Mouse (Mus musculus): ENCODE results near the gene Snap91. TPM values are rescaled to one million over a fixed set of nuclear protein-coding genes. Genes with fewer than 3 reads are reported as not detected.

Snap91 gene
- total RNA-seq (2014; rRNA removed) (225 and 247 TPM in 2 replicates), polyA plus RNA-seq (2015; fragmentation: Nextera tagmentation; extraction: Ambion mirVana) (158 and 161 TPM in 2 replicates)

- ATAC-seq (ENCODE audit: low FRiP score) = peak; percentile 95
- peak; percentile 94 for DNase-seq (ENCODE audit: low spot score)
- peak within 1 kb of the TSS; percentile 95 for H3K27ac ChIP-seq (ENCODE audit: low read depth, low read length)
- no peaks in the 10 kb centered on the region for H3K36me3 ChIP-seq (ENCODE audit: insufficient read depth, low read length)
- H3K4me3 ChIP-seq (ENCODE audit: low read depth, low read length) = peak within 1 kb of the TSS; percentile 92
- H3K4me2 ChIP-seq (ENCODE audit: low read depth, low read length, poor library complexity, severe bottlenecking) = peak within 1 kb of the TSS; percentile 77
- H3K9me3 ChIP-seq (ENCODE audit: low read length) = no peaks in the 10 kb centered on the region
- H3K4me1 ChIP-seq (ENCODE audit: insufficient read depth, low read length) = peaks cover 10% of the 10 kb centered on the region
- TF ChIP-seq CTCF (IDR thresholded peaks at IDR 0.05) = 0 out of 2 replicates have a peak, but pooled peaks have one; percentile 25
- WGBS = under 1% methylated on average over 88 of the region's 104 CpGs
- peak within 1 kb of the TSS; percentile 90 for H3K9ac ChIP-seq (replicated peaks; ENCODE audit: low read length, poor library complexity, severe bottlenecking)
- H3K27me3 ChIP-seq (ENCODE audit: insufficient read depth, low read length) = no peaks in the 10 kb centered on the region
Measured at GRCm38 (mm10) chr9:86880113-86880972, at the start of gene Snap91. TSS of gene Snap91 (minus strand) at chr9:86880654.

GRCm38 (mm10) chr9:86926519-86926918 is 46.1 kb upstream of the Snap91 start:
- Histone ChIP-seq H3K9me3 (ENCODE audit: low read length) (no peaks in the 10 kb centered on the region), H3K9ac (replicated peaks; ENCODE audit: low read length, poor library complexity, severe bottlenecking) (no peak overlapping the region), H3K4me2 (ENCODE audit: low read depth, low read length, poor library complexity, severe bottlenecking) (no peak overlapping the region), H3K4me1 (ENCODE audit: insufficient read depth, low read length) (no peaks in the 10 kb centered on the region), H3K27ac (ENCODE audit: low read depth, low read length) (no peak overlapping the region), H3K36me3 (ENCODE audit: insufficient read depth, low read length) (no peaks in the 10 kb centered on the region), H3K4me3 (ENCODE audit: low read depth, low read length) (no peak overlapping the region), H3K27me3 (ENCODE audit: insufficient read depth, low read length) (no peaks in the 10 kb centered on the region)
- DNase-seq (ENCODE audit: low spot score) (no peak), ATAC-seq (ENCODE audit: low FRiP score) (no peak)
- no peak for TF ChIP-seq CTCF (IDR thresholded peaks at IDR 0.05)
- 66% methylated on average over 5 of the region's 5 CpGs for WGBS

- Histone ChIP-seq H3K9ac (replicated peaks; ENCODE audit: low read length, poor library complexity, severe bottlenecking) (no peak overlapping the region), H3K27ac (ENCODE audit: low read depth, low read length) (no peak overlapping the region), H3K36me3 (ENCODE audit: insufficient read depth, low read length) (no peaks in the 10 kb centered on the region), H3K27me3 (ENCODE audit: insufficient read depth, low read length) (no peaks in the 10 kb centered on the region), H3K9me3 (ENCODE audit: low read length) (no peaks in the 10 kb centered on the region), H3K4me3 (ENCODE audit: low read depth, low read length) (no peak overlapping the region), H3K4me1 (ENCODE audit: insufficient read depth, low read length) (no peaks in the 10 kb centered on the region), H3K4me2 (ENCODE audit: low read depth, low read length, poor library complexity, severe bottlenecking) (no peak overlapping the region)
- whole genome bisulfite sequencing = 75% methylated on average over 6 of the region's 6 CpGs
- TF ChIP-seq CTCF (IDR thresholded peaks at IDR 0.05) = no peak
- DNase-seq (ENCODE audit: low spot score) (no peak), ATAC-seq (ENCODE audit: low FRiP score) (no peak)
Measured at GRCm38 (mm10) chr9:86925688-86926087, 45.2 kb upstream of the Snap91 start.

- no peak for ATAC-seq (ENCODE audit: low FRiP score)
- H3K9me3 ChIP-seq (ENCODE audit: low read length) = no peaks in the 10 kb centered on the region
- H3K4me2 ChIP-seq (ENCODE audit: low read depth, low read length, poor library complexity, severe bottlenecking) = no peak overlapping the region
- H3K36me3 ChIP-seq (ENCODE audit: insufficient read depth, low read length) = no peaks in the 10 kb centered on the region
- no peak overlapping the region for H3K9ac ChIP-seq (replicated peaks; ENCODE audit: low read length, poor library complexity, severe bottlenecking)
- H3K27me3 ChIP-seq (ENCODE audit: insufficient read depth, low read length) = no peaks in the 10 kb centered on the region
- no peaks in the 10 kb centered on the region for H3K4me1 ChIP-seq (ENCODE audit: insufficient read depth, low read length)
- TF ChIP-seq CTCF (IDR thresholded peaks at IDR 0.05) = no peak
- H3K27ac ChIP-seq (ENCODE audit: low read depth, low read length) = no peak overlapping the region
- DNase-seq (ENCODE audit: low spot score) = no peak
- WGBS = 60% methylated on average over 3 of the region's 3 CpGs
- no peak overlapping the region for H3K4me3 ChIP-seq (ENCODE audit: low read depth, low read length)
Measured at GRCm38 (mm10) chr9:86922430-86922829, 42.0 kb upstream of the Snap91 start.

- ATAC-seq (ENCODE audit: low FRiP score) (no peak), DNase-seq (ENCODE audit: low spot score) (no peak)
- Histone ChIP-seq H3K4me2 (ENCODE audit: low read depth, low read length, poor library complexity, severe bottlenecking) (no peak overlapping the region), H3K9ac (replicated peaks; ENCODE audit: low read length, poor library complexity, severe bottlenecking) (no peak overlapping the region), H3K4me1 (ENCODE audit: insufficient read depth, low read length) (no peaks in the 10 kb centered on the region), H3K36me3 (ENCODE audit: insufficient read depth, low read length) (no peaks in the 10 kb centered on the region), H3K27me3 (ENCODE audit: insufficient read depth, low read length) (no peaks in the 10 kb centered on the region), H3K4me3 (ENCODE audit: low read depth, low read length) (no peak overlapping the region), H3K9me3 (ENCODE audit: low read length) (no peaks in the 10 kb centered on the region), H3K27ac (ENCODE audit: low read depth, low read length) (no peak overlapping the region)
- 85% methylated on average over 3 of the region's 3 CpGs for WGBS
- TF ChIP-seq CTCF (IDR thresholded peaks at IDR 0.05) = no peak
Measured at GRCm38 (mm10) chr9:86916543-86916942, 36.1 kb upstream of the Snap91 start.

DNA sequence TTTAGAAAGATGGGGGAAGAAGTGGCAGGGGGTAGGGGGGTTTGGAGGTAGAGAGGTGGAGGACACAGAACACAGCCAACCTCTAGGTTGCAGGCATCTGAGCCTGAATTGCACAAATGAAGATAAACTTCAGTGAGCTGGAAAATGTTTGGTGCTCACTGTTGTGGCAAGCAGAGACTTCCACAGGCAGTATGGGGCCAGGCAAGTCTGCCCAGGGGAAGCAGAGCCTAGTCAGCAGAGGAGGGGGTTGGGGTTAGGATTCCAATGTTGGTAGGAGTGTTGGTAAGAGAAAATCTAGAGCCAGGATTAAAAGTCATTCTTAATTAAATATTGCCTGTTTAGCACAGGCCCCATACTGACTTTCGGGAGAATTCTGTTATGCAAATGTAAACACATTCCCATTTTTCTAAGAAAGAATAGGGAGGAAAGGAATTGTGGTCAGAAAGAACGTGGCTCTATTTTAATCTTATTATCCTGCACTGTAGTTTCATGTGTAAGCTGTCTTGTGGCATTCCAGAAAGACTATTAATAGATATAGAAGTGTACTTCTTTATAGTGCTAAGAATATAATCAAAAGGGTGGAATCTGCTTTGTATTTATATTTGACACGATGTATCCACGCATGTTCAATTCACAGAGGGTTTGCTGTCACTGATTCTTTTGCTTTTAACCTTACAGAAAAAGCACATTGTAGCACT is 19.2 kb upstream of the Snap91 start:
- no peak overlapping the region for H3K4me3 ChIP-seq (ENCODE audit: low read depth, low read length)
- TF ChIP-seq CTCF (IDR thresholded peaks at IDR 0.05) = no peak
- H3K9ac ChIP-seq (replicated peaks; ENCODE audit: low read length, poor library complexity, severe bottlenecking) = no peak overlapping the region
- no peak overlapping the region for H3K27ac ChIP-seq (ENCODE audit: low read depth, low read length)
- DNase-seq (ENCODE audit: low spot score) (no peak), ATAC-seq (ENCODE audit: low FRiP score) (no peak)
- 36% methylated on average over 4 of the region's 4 CpGs for WGBS
- H3K9me3 ChIP-seq (ENCODE audit: low read length) = no peaks in the 10 kb centered on the region
- no peak overlapping the region for H3K4me2 ChIP-seq (ENCODE audit: low read depth, low read length, poor library complexity, severe bottlenecking)
- no peaks in the 10 kb centered on the region for H3K36me3 ChIP-seq (ENCODE audit: insufficient read depth, low read length)
- no peaks in the 10 kb centered on the region for H3K27me3 ChIP-seq (ENCODE audit: insufficient read depth, low read length)
- no peaks in the 10 kb centered on the region for H3K4me1 ChIP-seq (ENCODE audit: insufficient read depth, low read length)

Measured in midbrain, postnatal 0 days (tissue).